Mouse (Mus musculus) brain, embryonic 18.5 days (tissue): ENCODE results near the gene Opcml.

Source experiments
- DNase-seq: peaks from one replicate; pipeline ENCODE4 v3.0.0-alpha.2; 2012; ENCODE audit warnings: low read depth, low spot score

Gene Opcml

GRCm38 (mm10) chr9:28247742-28248503, 457.3 kb downstream of the Opcml start:
- DNase-seq: no peak

DNA sequence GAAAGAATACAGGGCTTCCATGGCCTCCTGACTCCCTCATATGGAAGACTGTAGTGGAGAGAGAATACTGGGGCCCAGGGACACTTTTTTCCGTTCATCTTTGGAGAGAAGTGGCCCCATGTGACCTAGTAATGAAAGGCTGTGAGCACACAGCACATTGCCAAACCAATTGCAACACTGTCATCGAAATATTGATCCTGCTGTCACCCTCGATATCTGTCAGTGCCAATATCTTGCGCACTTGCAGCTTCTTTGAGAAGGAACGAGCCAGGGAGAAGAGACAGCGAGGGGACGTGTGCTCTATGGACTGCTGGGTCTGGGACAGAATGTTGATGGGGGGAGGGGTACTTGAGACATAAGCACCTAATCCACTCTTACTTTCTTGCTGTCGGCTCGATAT, 460.8 kb downstream of the Opcml start:
- no peak for DNase-seq

DNA sequence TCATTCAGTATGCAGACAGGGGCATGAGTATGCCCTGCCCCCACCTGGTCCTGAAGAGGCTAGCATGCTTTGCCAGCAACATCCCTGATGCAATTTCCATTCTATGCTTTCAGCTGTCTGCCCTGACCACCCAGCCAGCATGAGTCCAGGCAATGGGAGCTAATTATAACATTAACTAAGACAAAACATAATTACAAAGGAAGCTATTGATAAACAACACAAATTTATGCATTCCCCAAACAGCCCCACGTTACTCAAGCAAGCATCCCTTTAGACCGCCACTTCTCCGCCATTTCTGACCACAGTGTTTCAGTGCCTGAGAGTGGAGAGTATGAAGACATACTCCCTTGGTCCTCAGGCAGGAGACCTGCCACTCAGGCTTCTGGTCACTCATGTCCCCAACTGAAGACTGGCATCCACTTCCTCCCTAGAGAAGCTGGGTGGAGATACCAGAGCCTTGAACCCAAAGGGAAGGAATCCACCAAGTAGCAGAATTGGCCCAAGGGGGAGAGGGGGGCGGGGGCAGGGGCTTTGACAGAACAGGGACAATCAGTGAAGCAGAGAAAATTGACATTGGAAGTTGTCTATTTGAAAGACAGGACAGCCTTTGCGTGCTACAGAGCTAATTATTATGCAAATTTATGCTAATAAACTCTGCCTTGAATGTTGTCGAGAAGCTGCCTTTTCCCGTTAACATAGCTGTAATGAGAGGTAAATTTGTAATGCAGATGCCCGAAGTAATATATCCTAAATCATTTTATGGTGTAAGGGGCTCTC, 464.7 kb downstream of the Opcml start:
- no peak for DNase-seq

GRCm38 (mm10) chr9:28255905-28256268, 465.3 kb downstream of the Opcml start:
- no peak for DNase-seq

DNA sequence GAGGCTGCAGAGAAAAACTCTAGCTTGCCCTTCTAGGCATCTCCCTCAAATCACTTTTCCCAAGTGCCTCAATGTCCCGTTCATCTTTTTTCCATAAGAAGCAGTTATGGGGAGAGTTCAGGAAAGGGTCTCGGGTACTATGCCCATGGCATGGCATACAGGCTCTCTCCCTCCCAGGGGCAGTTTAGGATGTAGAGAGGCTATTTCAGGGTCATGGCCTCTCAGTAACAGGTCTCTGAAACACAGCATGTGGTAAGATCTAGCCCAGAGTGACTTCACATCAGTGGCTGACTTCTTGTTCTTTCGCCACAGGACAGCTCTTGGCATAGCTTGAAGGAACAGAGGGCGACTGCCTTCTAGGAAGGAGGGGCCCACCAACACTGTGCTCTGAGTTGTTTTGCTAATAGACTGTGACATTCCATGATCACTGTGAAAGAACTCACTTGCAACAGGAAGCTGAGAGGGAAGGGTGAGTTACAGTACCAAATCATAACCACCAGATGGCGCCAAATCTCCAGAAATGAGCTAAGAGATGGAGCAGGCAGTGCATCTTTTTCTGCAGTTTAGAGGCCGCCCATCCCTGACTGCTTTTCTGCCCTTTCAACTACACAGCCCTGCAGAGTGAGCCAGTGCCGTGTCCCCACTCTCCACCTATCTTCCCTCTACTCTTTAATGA, 470.6 kb downstream of the Opcml start:
- DNase-seq: peak; percentile 70

DNA sequence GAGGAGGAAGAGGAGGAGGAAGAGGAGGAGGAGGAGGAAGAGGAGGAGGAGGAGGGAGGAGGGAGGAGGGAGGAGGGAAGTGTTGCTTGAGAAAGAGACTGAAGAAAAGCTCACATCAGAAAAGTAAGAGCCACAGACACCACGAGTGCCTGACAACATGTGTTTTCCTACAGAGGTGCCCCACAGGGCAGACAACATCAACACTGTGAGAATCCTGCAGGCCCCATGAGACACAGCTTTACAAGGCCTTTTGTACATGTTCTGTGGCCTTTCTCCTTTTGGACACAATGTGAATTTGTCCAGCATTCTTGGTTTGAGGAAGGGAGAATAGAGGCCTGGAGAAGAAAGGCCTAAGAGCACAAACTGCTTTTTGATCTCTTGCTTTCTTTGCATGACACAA, 471.4 kb downstream of the Opcml start:
- no peak for DNase-seq

- DNase-seq: no peak
Observed at GRCm38 (mm10) chr9:28262896-28263295, 472.3 kb downstream of the Opcml start.

- DNase-seq: no peak
Observed at GRCm38 (mm10) chr9:28264761-28265160, 474.2 kb downstream of the Opcml start.

DNA sequence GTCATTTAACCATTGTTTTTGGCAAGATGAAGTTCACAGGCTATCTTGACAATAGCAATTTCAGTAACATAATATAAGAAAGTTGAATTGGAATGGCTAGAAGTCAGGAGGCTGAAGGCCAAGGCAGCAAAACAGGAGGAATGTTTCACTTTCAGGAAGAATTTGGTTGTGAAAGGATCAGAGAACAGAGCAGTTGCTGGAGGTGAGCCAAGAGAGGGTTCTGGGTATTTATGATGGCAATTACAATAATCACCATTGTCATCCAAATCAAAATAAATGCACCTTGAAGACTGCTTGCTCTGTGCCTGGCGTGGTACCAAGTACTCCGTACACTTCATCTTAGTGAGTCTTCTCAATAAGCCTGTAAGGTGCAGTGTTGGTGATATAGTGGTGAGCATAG, 483.2 kb downstream of the Opcml start:
- DNase-seq: no peak

- DNase-seq: no peak
Observed at GRCm38 (mm10) chr9:28278555-28278954, 488.0 kb downstream of the Opcml start.

DNA sequence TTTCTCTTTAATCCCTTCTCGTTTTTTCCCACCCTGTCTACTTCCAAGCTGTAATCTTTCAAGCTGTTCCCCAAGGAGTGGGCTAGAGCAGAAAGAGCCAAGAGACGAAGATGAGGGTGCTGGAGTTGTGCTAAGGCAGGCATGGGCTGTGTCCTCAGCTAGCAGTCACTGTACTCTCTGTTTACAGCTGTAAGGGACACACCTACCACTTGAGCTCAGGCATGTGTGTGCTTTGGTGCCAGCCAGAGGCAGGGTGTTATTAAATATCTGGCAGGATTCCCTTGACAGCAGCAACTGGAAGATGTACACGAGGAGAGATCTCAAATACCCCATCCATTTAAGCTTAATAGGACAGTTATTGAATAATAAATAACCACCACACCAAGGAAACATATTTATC, 490.4 kb downstream of the Opcml start:
- no peak for DNase-seq

DNA sequence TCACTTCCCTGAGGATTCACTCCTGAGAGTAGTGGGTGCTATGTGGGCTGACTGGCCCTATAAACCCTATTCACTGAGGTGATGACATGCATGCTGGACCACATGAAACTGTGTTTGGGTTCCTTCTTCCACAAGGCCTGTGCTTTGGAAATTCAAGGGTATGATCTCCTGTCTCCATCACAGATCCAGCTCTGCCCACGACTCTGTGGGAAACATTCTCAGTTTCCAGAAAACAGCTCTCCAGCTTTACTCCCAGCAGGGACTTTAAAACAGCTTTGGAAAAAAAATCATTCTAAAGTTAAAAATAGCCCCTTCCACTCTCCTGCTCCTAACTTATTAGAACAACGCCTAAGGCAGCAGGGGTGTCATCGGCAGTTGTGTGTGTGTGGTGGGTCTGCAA, 491.0 kb downstream of the Opcml start:
- DNase-seq: no peak

DNA sequence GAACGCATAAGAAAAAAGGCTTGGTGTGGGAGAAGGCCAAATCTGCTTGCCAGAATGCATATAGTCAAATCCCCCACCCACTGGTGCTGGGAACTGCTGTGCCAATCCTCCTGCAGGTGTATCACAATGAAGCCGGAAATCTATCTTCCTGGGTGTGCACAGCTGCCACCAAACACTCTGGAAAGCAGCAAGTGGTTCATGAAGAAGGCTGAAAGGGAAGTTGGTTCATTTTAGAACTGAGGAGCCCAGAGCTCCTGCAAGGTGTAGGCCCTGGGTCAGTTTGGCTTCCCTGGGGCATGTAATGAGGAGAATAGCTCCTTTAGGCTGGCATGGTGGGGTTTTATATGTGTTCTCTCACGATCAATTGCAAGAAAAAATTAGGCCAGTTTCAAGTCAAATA, 494.4 kb downstream of the Opcml start:
- DNase-seq: no peak

DNA sequence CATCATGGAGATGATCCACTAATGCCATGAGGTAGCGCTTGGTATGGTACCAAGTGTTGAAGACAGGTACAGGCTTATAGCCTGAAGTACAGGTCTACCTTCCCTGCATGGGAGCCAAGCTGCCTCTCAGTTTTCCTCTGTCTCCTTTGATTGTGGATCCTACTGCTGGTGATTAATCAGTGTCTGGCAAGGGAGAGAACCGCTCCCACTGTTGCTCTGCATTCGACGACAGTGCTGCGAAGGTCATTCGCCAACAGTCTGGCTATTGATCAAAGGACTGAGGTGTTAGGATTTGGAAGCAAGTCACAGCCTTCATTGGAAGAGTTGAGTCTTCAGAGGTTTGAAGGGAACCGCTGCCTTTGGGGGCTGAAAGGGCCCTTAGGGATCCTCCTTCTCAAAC, 495.8 kb downstream of the Opcml start:
- DNase-seq: no peak

- DNase-seq: no peak
Observed at GRCm38 (mm10) chr9:28287485-28287884, 496.9 kb downstream of the Opcml start.

DNA sequence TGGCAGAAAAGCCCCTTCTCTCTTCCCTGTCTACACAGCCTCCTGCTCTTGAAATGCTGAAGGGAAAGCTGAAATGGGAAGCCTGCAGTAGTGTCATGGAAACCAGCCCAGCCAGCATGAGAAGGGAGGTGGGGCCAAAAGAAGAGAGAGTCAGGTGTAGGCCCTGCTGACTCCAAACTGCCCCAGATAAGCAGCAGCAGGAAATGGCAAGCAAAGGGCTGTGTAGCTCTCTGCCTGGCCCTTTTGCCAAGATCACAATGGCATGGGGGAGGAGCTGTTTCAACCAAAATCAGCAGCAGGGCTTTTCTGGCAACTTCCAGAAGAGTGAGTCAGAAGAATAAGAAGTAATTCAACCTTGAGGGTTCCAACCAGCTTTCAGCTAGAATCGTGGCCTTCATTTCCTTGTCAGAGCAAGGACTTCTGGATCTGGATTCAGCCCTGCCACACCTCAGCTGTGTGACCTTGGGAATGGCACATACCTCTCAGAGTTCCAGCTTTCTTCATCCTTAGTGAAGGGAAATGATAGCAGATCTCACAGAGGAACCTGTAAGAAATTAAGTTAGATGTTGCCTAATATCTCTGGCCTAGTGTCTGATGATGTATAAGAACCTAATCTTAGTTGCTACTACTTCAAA, 499.2 kb downstream of the Opcml start:
- DNase-seq: no peak

DNA sequence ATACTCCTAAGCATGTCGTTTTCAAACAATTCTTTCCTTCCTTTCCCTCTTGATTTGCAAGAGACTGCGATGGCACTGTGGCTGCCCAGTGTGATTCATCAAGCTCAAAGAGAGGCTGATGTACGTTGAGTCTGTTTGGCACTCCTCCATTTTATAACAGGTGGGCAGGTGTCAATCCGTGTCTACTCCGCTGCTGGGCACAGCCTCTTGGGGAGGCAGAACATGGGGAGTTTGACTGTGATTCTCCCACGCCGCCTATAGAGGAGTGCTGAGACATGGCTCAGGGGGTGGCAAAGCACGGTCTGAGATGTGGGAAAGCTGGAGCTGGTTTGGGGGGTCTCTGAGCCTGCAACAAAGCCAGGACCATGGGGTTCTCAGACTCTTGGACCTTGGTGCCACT, 513.1 kb downstream of the Opcml start:
- DNase-seq: no peak

- DNase-seq: no peak
Observed at GRCm38 (mm10) chr9:28306364-28307121, 516.0 kb downstream of the Opcml start.

DNA sequence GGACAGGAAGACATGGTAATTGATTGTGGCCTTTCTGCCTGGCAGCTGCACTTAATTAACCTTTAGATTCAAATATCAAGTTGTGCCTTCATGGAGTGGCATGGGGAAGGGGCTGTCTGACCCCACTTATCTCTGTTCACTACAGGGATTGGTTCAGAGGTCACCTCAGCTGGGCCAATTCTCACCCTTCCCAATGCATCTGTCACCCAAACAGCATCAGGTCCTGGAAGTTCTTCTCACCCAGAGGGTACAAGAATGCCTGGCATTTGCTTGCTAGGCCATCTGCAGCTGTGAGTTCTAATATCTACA, 516.5 kb downstream of the Opcml start:
- no peak for DNase-seq

GRCm38 (mm10) chr9:28307481-28308050, 517.0 kb downstream of the Opcml start:
- no peak for DNase-seq

- no peak for DNase-seq
Observed at GRCm38 (mm10) chr9:28317881-28318280, 527.3 kb downstream of the Opcml start.
